Mouse (Mus musculus): ENCODE results near the gene Batf2.
"Not testable (repeated sequence)": the region's sequence is repeated elsewhere in the genome, so short reads cannot be mapped to it uniquely, and the experiment has no call there.

The Batf2 gene

GRCm38 (mm10) chr19:6132171-6132827 lies 8.5 kb upstream of the Batf2 start:
- DNase-seq (ENCODE audit: low spot score in 2 of 2): no peak

- not testable (repeated sequence) for DNase-seq (ENCODE audit: low spot score in 2 of 2)
These were observed 7.6 kb upstream of the Batf2 start for GRCm38 (mm10) chr19:6133197-6133596.

GRCm38 (mm10) chr19:6136397-6136796 lies 4.4 kb upstream of the Batf2 start:
- DNase-seq (ENCODE audit: low spot score in 2 of 2): no peak

- no peak for DNase-seq (ENCODE audit: low spot score in 2 of 2)
These were observed 1.1 kb upstream of the Batf2 start for GRCm38 (mm10) chr19:6139701-6140100.

GRCm38 (mm10) chr19:6140374-6140677 lies 457 bp upstream of the Batf2 start:
- DNase-seq (ENCODE audit: low spot score in 2 of 2): no peak

GRCm38 (mm10) chr19:6141394-6141749 lies 589 bp downstream of the Batf2 start, which contains the start of gene Arl2:
TSS of gene Arl2 (minus strand) at chr19:6141548.
- peak; percentile 83 for DNase-seq (ENCODE audit: low spot score in 2 of 2)

- DNase-seq (ENCODE audit: low spot score in 2 of 2): no peak
These were observed 4.1 kb downstream of the Batf2 start for GRCm38 (mm10) chr19:6144842-6145241.

GRCm38 (mm10) chr19:6155174-6155573 lies 14.4 kb downstream of the Batf2 start:
- no peak for DNase-seq (ENCODE audit: low spot score in 2 of 2)

GRCm38 (mm10) chr19:6156372-6156771 lies 15.6 kb downstream of the Batf2 start:
- no peak for DNase-seq (ENCODE audit: low spot score in 2 of 2)

GRCm38 (mm10) chr19:6157220-6157619 lies 16.4 kb downstream of the Batf2 start:
- no peak for DNase-seq (ENCODE audit: low spot score in 2 of 2)

- DNase-seq (ENCODE audit: low spot score in 2 of 2): peak in 1 of 2 experiments; percentile 7
These were observed 23.2 kb downstream of the Batf2 start for GRCm38 (mm10) chr19:6163872-6164547.

GRCm38 (mm10) chr19:6166750-6167149 lies 26.0 kb downstream of the Batf2 start:
- DNase-seq (ENCODE audit: low spot score in 2 of 2): no peak

GRCm38 (mm10) chr19:6171215-6171614 lies 30.4 kb downstream of the Batf2 start:
- no peak for DNase-seq (ENCODE audit: low spot score in 2 of 2)

- DNase-seq (ENCODE audit: low spot score in 2 of 2): no peak
These were observed 34.0 kb downstream of the Batf2 start for GRCm38 (mm10) chr19:6174771-6175170.

- no peak for DNase-seq (ENCODE audit: low spot score in 2 of 2)
These were observed 38.0 kb downstream of the Batf2 start for GRCm38 (mm10) chr19:6178775-6179174.

GRCm38 (mm10) chr19:6181629-6182028 lies 40.8 kb downstream of the Batf2 start:
- DNase-seq (ENCODE audit: low spot score in 2 of 2): no peak

- peak; percentile 6 to 10 for DNase-seq (ENCODE audit: low spot score in 2 of 2)
These were observed 41.8 kb downstream of the Batf2 start for GRCm38 (mm10) chr19:6182534-6182933.

- no peak for DNase-seq (ENCODE audit: low spot score in 2 of 2)
These were observed 43.3 kb downstream of the Batf2 start, which contains the start of gene Majin for GRCm38 (mm10) chr19:6184131-6184530. TSS of gene Majin (plus strand) at chr19:6184388.

GRCm38 (mm10) chr19:6204265-6204664 lies 63.5 kb downstream of the Batf2 start:
- no peak for DNase-seq (ENCODE audit: low spot score in 2 of 2)

- no peak for DNase-seq (ENCODE audit: low spot score in 2 of 2)
These were observed 65.9 kb downstream of the Batf2 start for GRCm38 (mm10) chr19:6206716-6207115.

GRCm38 (mm10) chr19:6216046-6216705 lies 75.4 kb downstream of the Batf2 start:
- no peak for DNase-seq (ENCODE audit: low spot score in 2 of 2)

- no peak for DNase-seq (ENCODE audit: low spot score in 2 of 2)
These were observed 77.8 kb downstream of the Batf2 start for GRCm38 (mm10) chr19:6218606-6219005.

Measured in right cerebral cortex, adult 2 months (tissue).